Mouse (Mus musculus): ENCODE results near the gene Gm20388.

Gene Gm20388

GRCm38 (mm10) chr8:123761266-123761882, 3850.7 kb downstream of the Gm20388 start:
- DNase-seq (ENCODE audit: inconsistent ontology term): peak; percentile 75

DNA sequence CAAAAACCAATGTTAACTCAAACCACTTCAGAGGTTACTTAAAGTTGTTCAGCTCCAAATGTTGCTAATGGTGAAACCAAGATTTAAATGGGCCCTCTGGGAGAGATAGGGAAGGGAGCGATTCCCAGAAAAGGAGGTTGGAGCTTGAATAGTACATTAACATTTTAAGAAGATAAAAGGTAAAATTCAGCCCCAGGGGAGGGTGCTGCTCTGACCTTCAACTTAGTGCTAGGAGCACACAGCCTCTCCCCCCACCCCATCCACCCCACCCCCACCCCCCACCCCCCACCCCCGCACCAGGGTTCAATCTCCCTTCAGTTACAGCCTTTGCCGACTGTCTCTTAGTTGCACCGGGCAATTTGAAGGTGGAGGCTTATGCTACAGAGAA, 3851.2 kb downstream of the Gm20388 start:
- no peak for DNase-seq (ENCODE audit: inconsistent ontology term)

- DNase-seq (ENCODE audit: inconsistent ontology term): peak; percentile 51
These were observed 3852.7 kb downstream of the Gm20388 start for GRCm38 (mm10) chr8:123763355-123763754.

GRCm38 (mm10) chr8:123764671-123765070, 3854.0 kb downstream of the Gm20388 start:
- no peak for DNase-seq (ENCODE audit: inconsistent ontology term)

GRCm38 (mm10) chr8:123766516-123766915, 3855.9 kb downstream of the Gm20388 start:
- no peak for DNase-seq (ENCODE audit: inconsistent ontology term)

DNA sequence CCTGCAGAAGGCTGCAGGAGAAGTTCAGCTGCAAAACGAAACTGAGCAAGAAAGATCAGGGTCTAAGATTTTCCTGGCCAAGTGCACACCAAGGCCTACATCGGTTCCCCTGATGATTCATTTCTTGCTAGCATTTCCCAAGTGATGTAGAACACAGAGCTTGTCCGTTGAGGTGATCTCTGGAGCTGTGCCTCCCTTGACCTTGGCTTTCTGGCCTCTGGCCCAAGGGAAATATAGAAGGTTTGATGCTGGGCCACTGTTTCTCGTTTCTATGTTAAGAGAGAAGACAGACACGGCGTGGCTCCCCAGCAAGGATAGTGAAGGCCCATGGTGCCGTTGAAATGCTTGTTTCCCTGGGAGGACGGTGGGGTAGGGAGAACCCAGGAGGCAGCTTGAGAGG, 3857.2 kb downstream of the Gm20388 start:
- no peak for DNase-seq (ENCODE audit: inconsistent ontology term)

- DNase-seq (ENCODE audit: inconsistent ontology term): no peak
These were observed 3858.1 kb downstream of the Gm20388 start for GRCm38 (mm10) chr8:123768492-123769356.

GRCm38 (mm10) chr8:123773468-123773867, 3862.8 kb downstream of the Gm20388 start:
- no peak for DNase-seq (ENCODE audit: inconsistent ontology term)

GRCm38 (mm10) chr8:123774491-123774890, 3863.8 kb downstream of the Gm20388 start:
- DNase-seq (ENCODE audit: inconsistent ontology term): no peak

DNA sequence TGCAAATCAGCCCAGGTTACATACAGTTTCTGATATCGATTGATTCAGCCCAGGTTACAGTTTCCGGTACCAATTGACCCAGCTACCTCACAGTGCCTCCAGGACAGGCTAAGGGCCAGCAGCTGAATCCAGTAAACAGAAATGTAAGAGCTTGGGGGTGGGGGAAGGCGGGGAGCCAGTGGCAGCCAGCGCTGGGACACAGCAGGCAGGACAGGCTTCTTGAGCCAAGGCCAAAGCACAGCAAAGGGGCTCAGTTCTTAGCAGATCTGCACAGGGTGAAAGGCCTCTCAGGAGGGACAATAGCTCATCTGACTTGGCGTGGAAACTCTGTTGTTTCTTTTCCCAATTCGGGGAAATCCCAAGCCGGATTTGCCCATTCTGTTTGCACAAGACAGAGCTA, 3866.7 kb downstream of the Gm20388 start:
- peak; percentile 56 for DNase-seq (ENCODE audit: inconsistent ontology term)

DNA sequence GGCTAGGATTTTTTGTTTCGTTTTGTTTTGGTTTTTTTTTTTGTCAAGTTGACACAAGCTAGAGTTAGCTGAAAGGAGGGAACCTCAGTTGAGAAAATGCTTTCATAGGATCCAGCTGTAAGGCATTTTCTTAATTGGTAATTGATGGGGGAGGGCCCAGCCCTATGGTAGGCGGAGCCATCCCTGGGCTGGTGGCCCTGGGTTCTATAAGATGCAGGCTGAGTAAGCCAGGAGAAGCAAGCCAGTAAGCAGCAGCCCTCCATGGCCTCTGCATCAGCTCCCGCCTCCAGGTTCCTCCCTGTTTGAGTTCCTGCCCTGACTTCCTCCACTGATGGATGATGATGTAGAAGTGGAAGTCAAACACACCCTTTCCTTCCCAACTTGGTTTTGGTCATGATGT, 3869.8 kb downstream of the Gm20388 start:
- DNase-seq (ENCODE audit: inconsistent ontology term): no peak

- DNase-seq (ENCODE audit: inconsistent ontology term): no peak
These were observed 3870.6 kb downstream of the Gm20388 start for GRCm38 (mm10) chr8:123781256-123781655.

GRCm38 (mm10) chr8:123783525-123784249, 3873.0 kb downstream of the Gm20388 start:
- peak; percentile 46 for DNase-seq (ENCODE audit: inconsistent ontology term)

DNA sequence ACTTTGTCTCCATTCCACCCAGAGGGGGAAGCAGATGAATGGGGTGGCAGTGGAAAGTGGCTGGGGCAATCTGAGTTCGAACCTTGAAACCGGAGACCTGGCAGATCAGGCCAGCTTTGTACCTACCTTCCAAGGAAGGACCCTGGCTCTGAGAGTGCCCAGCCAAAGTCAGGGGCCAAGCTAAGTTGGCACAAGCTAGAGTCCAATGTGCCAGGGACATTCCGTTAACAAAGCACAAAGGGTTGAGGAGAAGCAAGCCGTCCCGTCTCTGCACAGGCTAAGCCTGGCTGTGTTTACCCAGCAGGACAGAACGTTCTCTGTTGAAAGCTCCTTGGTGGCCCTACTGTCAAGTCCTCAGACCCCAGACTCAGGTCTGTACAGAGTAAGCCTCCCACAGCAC, 3875.5 kb downstream of the Gm20388 start:
- DNase-seq (ENCODE audit: inconsistent ontology term): no peak

GRCm38 (mm10) chr8:123786644-123787043, 3876.0 kb downstream of the Gm20388 start:
- DNase-seq (ENCODE audit: inconsistent ontology term): no peak

GRCm38 (mm10) chr8:123787254-123787897, 3876.7 kb downstream of the Gm20388 start:
- no peak for DNase-seq (ENCODE audit: inconsistent ontology term)

GRCm38 (mm10) chr8:123788416-123789170, 3878.0 kb downstream of the Gm20388 start:
- no peak for DNase-seq (ENCODE audit: inconsistent ontology term)

DNA sequence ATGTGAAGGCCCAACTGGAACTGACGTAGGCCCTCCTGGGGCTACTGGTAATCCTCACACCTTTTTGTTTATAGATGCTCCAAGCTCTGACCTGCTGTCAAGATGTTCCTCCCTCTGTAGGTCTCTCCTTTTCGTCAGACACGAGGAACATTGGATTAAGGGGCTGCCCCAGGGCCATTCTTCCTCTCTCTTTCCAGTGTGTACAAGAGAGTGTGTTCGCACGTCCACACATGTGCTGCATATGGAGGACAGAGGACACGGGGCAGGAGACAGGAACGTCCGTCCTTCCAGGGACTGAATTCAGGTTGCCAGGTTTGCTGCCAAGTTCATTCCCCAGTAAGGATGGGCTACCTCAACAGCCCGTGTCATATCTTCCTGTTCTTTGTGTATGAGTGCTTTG, 3878.8 kb downstream of the Gm20388 start:
- no peak for DNase-seq (ENCODE audit: inconsistent ontology term)

DNA sequence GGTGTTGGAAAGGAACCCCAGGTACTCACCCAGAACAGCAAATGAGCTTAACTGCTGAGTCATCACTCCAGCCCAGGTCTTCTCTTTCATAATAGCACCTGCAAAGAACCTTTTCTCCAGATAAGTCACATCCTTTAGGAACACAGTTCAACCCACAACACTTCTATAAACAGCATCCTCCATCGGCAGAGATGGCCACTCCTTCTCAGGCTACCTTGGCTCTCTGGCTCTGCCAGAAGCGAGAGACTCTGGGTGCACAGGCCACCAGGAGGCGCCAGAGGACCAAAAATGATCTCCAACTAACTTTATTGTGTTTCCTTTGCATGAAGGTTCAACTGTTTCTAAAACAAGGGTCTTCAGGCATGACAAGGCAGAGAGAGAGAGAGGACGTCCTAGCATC, 3879.3 kb downstream of the Gm20388 start:
- peak; percentile 72 for DNase-seq (ENCODE audit: inconsistent ontology term)

DNA sequence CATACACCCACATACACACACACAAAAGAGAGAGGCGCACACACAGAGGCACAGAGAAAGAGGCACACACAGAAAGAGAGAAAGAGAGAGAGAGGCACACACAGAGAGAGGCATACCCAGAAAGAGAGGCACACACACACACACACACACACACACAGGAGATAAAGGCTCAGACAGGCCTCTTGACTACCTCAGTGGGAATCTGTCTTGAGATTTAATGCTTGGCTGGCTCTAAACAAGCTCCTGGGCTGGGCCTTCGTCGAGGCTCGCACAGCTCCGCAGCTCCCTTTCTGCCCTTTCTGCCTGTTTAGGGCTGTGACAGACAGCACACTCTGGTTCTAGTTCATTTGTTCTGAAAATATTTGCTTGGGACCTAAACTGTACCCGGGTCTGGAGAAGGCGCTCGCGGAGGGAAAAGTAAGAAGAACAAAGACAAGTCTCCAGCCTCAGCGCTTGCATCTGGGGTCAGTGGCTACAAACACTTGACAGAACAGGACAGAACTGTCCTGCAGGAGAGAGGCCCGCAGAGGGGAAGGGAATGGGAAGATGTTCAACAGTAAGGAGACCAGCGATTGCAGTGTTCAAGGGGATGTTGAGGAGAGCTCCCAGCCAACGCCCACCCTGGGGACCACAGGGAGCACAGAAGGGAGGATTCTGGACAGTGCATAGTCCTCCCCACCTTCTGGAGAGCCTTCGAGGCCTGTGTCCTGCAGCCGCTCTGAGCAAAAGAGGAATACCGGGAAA, 3880.6 kb downstream of the Gm20388 start:
- DNase-seq (ENCODE audit: inconsistent ontology term): peak; percentile 39

GRCm38 (mm10) chr8:123791845-123792225, 3881.2 kb downstream of the Gm20388 start:
- no peak for DNase-seq (ENCODE audit: inconsistent ontology term)

Measured in Muller cell, postnatal 12 days (primary cell).